Mouse (Mus musculus): ENCODE results near the gene Grpel1. TPM values are rescaled to one million over a fixed set of nuclear protein-coding genes. Genes with fewer than 3 reads are reported as not detected.

The Grpel1 gene
- total RNA-seq (2023): 19.9 to 24.1 TPM (median 22.4 TPM) in 4 replicates

DNA sequence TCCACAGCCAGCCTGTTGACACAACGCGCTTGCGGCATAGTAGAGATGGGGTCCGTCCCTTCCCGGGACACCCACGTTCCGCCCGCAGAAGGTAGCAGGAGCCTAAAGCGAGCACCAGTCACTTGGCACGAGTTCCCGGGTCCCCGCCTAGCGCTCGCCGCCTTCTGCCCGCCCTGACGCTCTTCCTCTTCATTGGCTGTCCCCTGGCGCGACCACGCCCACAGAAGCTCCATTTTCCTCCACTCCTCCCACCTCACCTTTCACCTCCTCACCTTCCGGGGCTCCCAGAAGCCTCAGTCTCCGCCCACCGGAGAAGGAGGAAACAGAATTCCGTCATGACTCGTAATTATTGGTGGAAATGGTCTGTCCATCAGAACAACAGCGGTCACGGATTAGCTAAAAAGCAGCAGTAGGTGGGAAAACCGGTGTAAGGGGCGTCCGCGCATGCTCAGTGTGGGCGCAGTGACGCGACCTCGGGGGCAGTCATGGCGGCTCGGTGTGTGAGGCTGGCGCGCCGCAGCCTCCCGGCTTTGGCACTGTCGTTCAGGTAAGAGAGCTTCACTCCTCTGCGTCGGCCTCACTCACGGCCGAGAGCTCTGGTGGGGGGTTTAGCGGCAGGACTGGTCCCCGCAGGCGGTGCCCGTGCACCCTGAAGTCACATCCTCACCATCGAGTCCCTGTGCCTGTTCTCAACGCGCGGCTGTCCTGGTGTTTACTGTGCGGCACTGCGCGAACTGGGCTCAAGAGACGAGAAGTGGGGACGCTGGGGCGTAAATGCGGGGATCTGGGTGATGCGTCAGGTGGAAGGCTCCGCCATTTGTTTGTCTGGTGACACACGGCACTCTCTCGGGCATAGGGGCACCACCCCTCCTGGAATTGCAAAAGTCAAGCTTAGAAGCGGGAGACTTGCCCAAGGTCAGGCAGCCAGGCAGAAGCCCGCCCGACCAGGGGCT lies at the start of gene Grpel1:
Gene Grpel1, plus strand, starts transcription at position 290 of the 953 bp plus-strand sequence.

DNA sequence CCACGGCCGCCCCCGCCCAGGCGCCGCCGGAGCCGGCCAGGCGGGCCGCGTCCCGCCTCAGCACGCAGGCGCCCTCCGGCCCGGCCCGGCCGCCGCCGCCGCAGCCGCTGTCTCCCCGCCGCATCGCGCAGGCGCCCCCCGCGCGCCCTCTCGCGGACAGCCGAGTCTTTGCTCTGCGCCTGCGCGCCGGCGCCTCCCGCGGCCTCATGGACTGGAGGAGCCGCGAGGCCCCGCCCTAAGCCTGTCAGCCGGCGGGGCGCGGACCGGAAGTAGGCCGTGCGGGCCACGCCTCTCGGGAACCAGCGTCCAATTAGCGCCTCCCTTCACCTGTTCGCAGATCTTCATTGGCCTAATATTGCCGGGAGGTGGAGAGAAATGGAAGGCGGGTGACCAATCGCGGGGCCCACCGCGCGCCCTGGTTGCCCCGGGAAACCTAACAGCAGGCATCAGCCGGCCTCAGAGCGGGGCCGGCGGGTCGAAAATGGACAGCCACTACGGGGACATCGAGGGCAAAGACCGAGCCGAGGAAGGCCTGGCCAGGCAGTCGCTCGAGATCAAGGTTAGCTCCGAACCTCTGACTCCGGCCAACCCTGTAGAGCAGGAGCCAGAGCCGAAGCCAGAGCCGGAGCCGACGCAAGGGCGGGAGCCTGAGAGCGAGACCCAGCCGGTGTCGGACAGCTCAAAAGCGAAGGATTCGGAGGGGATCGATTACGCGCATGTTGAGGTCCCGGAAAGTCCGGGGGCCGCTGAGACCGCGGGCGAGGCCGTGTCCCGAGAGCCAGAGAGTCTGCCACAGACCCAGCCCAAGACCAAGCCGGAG lies 19.6 kb downstream of the Grpel1 start, which contains the start of the genes Tada2b and Ccdc96:
Gene Tada2b, minus strand, starts transcription at position 115 of the 820 bp plus-strand sequence.
Gene Ccdc96, plus strand, starts transcription at position 418 of the 820 bp plus-strand sequence.

Other genes with a start within 250 kb of the Grpel1 start
- 2.9 to 5.2 TPM (median 3.0 TPM) in 4 replicates for gene Sorcs2, start 66.9 kb upstream of the Grpel1 start, total RNA-seq (2023)
- gene Tada2b, start 19.3 kb downstream of the Grpel1 start, total RNA-seq (2023): 23.9 to 28.4 TPM (median 25.9 TPM) in 4 replicates
- 0.27 to 0.88 TPM (median 0.52 TPM) in 4 replicates for gene Ccdc96, start 19.6 kb downstream of the Grpel1 start, total RNA-seq (2023)
- gene Tbc1d14, start 128.3 kb downstream of the Grpel1 start, total RNA-seq (2023): 125 to 153 TPM (median 133 TPM) in 4 replicates
- 30.5 to 39.2 TPM (median 32.9 TPM) in 4 replicates for gene D5Ertd579e, start 231.0 kb downstream of the Grpel1 start, total RNA-seq (2023)